26 mouse cellular contexts compared by ENCODE assay signal in genomic region chr15:82792566-82792965, GRCm38 (mm10). TPM values are rescaled to one million over a fixed set of nuclear protein-coding genes. Genes with fewer than 3 reads are reported as not detected.
DNase-seq lines count a peak whose midpoint lies in the region; ATAC-seq and TF ChIP-seq lines count a peak whose summit lies in the region.
"Had no signal": no experiment of that assay in that cellular context is flagged by ENCODE, and none has a peak within 500 bp of the region (broad histone marks: within the 10 kb centered on the region; RNA-seq: fewer than 3 reads in every experiment).

No protein-coding gene starts in this region.

- H3K4me2 ChIP-seq in kidney, embryonic 16.5 days (replicated peaks; ENCODE audit: low read depth, low read length): 0 out of 2 replicates have a peak overlapping the region, but pooled peaks have one; percentile 4
- H3K4me2 ChIP-seq in intestine, postnatal 0 days (replicated peaks; ENCODE audit: low read depth): peak overlapping the region; percentile 59
- H3K4me2 ChIP-seq in stomach, embryonic 16.5 days (ENCODE audit: low read depth, low read length): peak overlapping the region; percentile 30; the same call in 1 of the 2 replicates
- H3K4me2 ChIP-seq: embryonic facial prominence, embryonic 15.5 days; forebrain, embryonic 15.5 days; heart, embryonic 12.5 days; hindbrain, embryonic 12.5 days had no signal

- WGBS in kidney, embryonic 16.5 days: 85% methylated on average over 11 of the region's 11 CpGs
- WGBS in intestine, postnatal 0 days: 94% methylated on average over 11 of the region's 11 CpGs
- WGBS in stomach, embryonic 16.5 days: 93% methylated on average over 11 of the region's 11 CpGs

- no peaks in the 10 kb centered on the region for H3K27me3 ChIP-seq in kidney, embryonic 16.5 days (ENCODE audit: insufficient read depth, low read length)
- H3K27me3 ChIP-seq in intestine, postnatal 0 days (replicated peaks; ENCODE audit: control insufficient read depth, insufficient read depth, low read length): no peaks in the 10 kb centered on the region
- H3K27me3 ChIP-seq in stomach, embryonic 16.5 days (ENCODE audit: control insufficient read depth, insufficient read depth, low read length): no peaks in the 10 kb centered on the region
- H3K27me3 ChIP-seq: embryonic facial prominence, embryonic 15.5 days; forebrain, embryonic 15.5 days; hindbrain, embryonic 12.5 days had no signal

- H3K27ac ChIP-seq in kidney, embryonic 16.5 days (ENCODE audit: low read length): no peak overlapping the region
- no peak overlapping the region for H3K27ac ChIP-seq in intestine, postnatal 0 days (ENCODE audit: low read depth, low read length)
- peak overlapping the region; percentile 68; the same call in 1 of the 2 replicates for H3K27ac ChIP-seq in stomach, embryonic 16.5 days (ENCODE audit: low read length)
- H3K27ac ChIP-seq: embryonic facial prominence, embryonic 15.5 days; forebrain, embryonic 10.5 days; forebrain, embryonic 15.5 days; heart, adult 2 months; hindbrain, embryonic 12.5 days had no signal

- DNase-seq in heart, adult 11 months: peak; percentile 66
- DNase-seq in heart, postnatal 4 days: no peak
- no peak for DNase-seq in kidney, postnatal 36 days
- no peak for DNase-seq in lung, postnatal 25 days (ENCODE audit: low spot score)
- DNase-seq: adrenal gland, adult 8-10 months; adrenal gland, postnatal 36 days; B cell, adult 2 months; cerebellum, adult 2 months; cerebellum, postnatal 10 days; gastrocnemius, postnatal 10 days; heart, adult 2 months had no signal

- H3K4me1 ChIP-seq in kidney, embryonic 16.5 days (ENCODE audit: insufficient read depth, low read length): no peaks in the 10 kb centered on the region
- 0 out of 2 replicates have a peak, but pooled peaks cover 4% of the 10 kb centered on the region for H3K4me1 ChIP-seq in intestine, postnatal 0 days (replicated peaks; ENCODE audit: control insufficient read depth, insufficient read depth, low read length)
- no peaks in the 10 kb centered on the region for H3K4me1 ChIP-seq in stomach, embryonic 16.5 days (ENCODE audit: control insufficient read depth, insufficient read depth, low read length)
- H3K4me1 ChIP-seq: embryonic facial prominence, embryonic 15.5 days; forebrain, embryonic 10.5 days; forebrain, embryonic 15.5 days; heart, embryonic 12.5 days; hindbrain, embryonic 12.5 days had no signal

- H3K4me3 ChIP-seq in kidney, embryonic 16.5 days (ENCODE audit: low read length): no peak overlapping the region
- H3K4me3 ChIP-seq in intestine, postnatal 0 days (ENCODE audit: low read depth, low read length): peak overlapping the region; percentile 25; the same call in 1 of the 2 replicates
- H3K4me3 ChIP-seq in stomach, embryonic 16.5 days (replicated peaks; ENCODE audit: low read length): peak overlapping the region; percentile 24; the same call in 1 of the 2 replicates
- H3K4me3 ChIP-seq: embryonic facial prominence, embryonic 15.5 days; erythroblast, embryonic 14.5 days; forebrain, embryonic 10.5 days; forebrain, embryonic 15.5 days; heart, adult 2 months; heart, embryonic 12.5 days; hindbrain, embryonic 12.5 days had no signal

- no peak for TF ChIP-seq CTCF in intestine, postnatal 0 days (IDR thresholded peaks at IDR 0.05; ENCODE audit: low read depth)

- no peak overlapping the region for H3K9ac ChIP-seq in kidney, embryonic 16.5 days (replicated peaks; ENCODE audit: low read length)
- H3K9ac ChIP-seq in intestine, postnatal 0 days (ENCODE audit: low read depth, low read length): no peak overlapping the region
- no peak overlapping the region for H3K9ac ChIP-seq in stomach, embryonic 16.5 days (ENCODE audit: low read length)
- H3K9ac ChIP-seq: embryonic facial prominence, embryonic 15.5 days; forebrain, embryonic 15.5 days; heart, embryonic 12.5 days; hindbrain, embryonic 12.5 days had no signal

- no peaks in the 10 kb centered on the region for H3K9me3 ChIP-seq in kidney, embryonic 16.5 days (ENCODE audit: low read length)
- no peaks in the 10 kb centered on the region for H3K9me3 ChIP-seq in intestine, postnatal 0 days (ENCODE audit: control insufficient read depth)
- no peaks in the 10 kb centered on the region for H3K9me3 ChIP-seq in stomach, embryonic 16.5 days (replicated peaks; ENCODE audit: control insufficient read depth, low read length)
- H3K9me3 ChIP-seq: embryonic facial prominence, embryonic 15.5 days; forebrain, embryonic 10.5 days; forebrain, embryonic 15.5 days; G1E; heart, embryonic 12.5 days; hindbrain, embryonic 12.5 days had no signal

- no peak for ATAC-seq in kidney, embryonic 16.5 days (ENCODE audit: low FRiP score, low TSS enrichment)
- ATAC-seq in intestine, postnatal 0 days: no peak
- ATAC-seq in stomach, embryonic 16.5 days (ENCODE audit: insufficient read depth, low FRiP score): no peak
- ATAC-seq: CD4-positive, CD25-positive, alpha-beta regulatory T cell, adult 4 months; forebrain, embryonic 15.5 days had no signal

- H3K36me3 ChIP-seq in kidney, embryonic 16.5 days (ENCODE audit: insufficient read depth, low read length): no peaks in the 10 kb centered on the region
- no peaks in the 10 kb centered on the region; the same call in 1 of the 2 replicates for H3K36me3 ChIP-seq in intestine, postnatal 0 days (ENCODE audit: control insufficient read depth, insufficient read depth)
- H3K36me3 ChIP-seq in stomach, embryonic 16.5 days (ENCODE audit: control insufficient read depth, insufficient read depth, low read length): no peaks in the 10 kb centered on the region
- H3K36me3 ChIP-seq: embryonic facial prominence, embryonic 15.5 days; forebrain, embryonic 10.5 days; forebrain, embryonic 15.5 days; G1E; heart, embryonic 12.5 days; hindbrain, embryonic 12.5 days had no signal

RNA-seq across cellular contexts. Expression of gene Cyp2d26, which starts 1.5 kb away (rescaled TPM):
- not detected for total RNA-seq in heart, postnatal 4 days (2021)
- polyA plus RNA-seq in kidney, embryonic 16.5 days (2015; fragmentation: Nextera tagmentation; extraction: Ambion mirVana): 49.7 and 58.2 TPM in 2 replicates
- 79.7 and 87.1 TPM in 2 replicates for polyA plus RNA-seq in intestine, postnatal 0 days (2015; fragmentation: Nextera tagmentation; extraction: Ambion mirVana)
- polyA plus RNA-seq in stomach, embryonic 16.5 days (2015; fragmentation: Nextera tagmentation; extraction: Ambion mirVana): 24.4 and 34.2 TPM in 2 replicates
- total RNA-seq: heart, adult 2 months; heart, postnatal 25 days had no signal
- polyA plus RNA-seq: embryonic facial prominence, embryonic 11.5 days; embryonic facial prominence, embryonic 15.5 days; erythroblast, embryonic 14.5 days; forebrain, embryonic 10.5 days; forebrain, embryonic 15.5 days; G1E; heart, adult 2 months; heart, embryonic 12.5 days; hindbrain, embryonic 12.5 days had no signal

RNA-seq across cellular contexts. Expression of gene Cyp2d40, which starts 28.6 kb away (rescaled TPM):
- total RNA-seq in heart, postnatal 4 days (2021): not detected
- not detected in 2 replicates for polyA plus RNA-seq in kidney, embryonic 16.5 days (2015; fragmentation: Nextera tagmentation; extraction: Ambion mirVana)
- not detected in 2 replicates for polyA plus RNA-seq in intestine, postnatal 0 days (2015; fragmentation: Nextera tagmentation; extraction: Ambion mirVana)
- polyA plus RNA-seq in stomach, embryonic 16.5 days (2015; fragmentation: Nextera tagmentation; extraction: Ambion mirVana): not detected in 2 replicates
- total RNA-seq: adrenal gland, adult 8-10 months; adrenal gland, postnatal 36 days; G1E; gastrocnemius, postnatal 10 days; gastrocnemius, postnatal 4 days; heart, adult 2 months; heart, postnatal 25 days had no signal
- polyA plus RNA-seq: CD4-positive, CD25-positive, alpha-beta regulatory T cell, adult 4 months; cerebellum, adult 2 months; embryonic facial prominence, embryonic 11.5 days; embryonic facial prominence, embryonic 15.5 days; erythroblast, embryonic 14.5 days; forebrain, embryonic 10.5 days; forebrain, embryonic 15.5 days; G1E; heart, adult 2 months; heart, embryonic 12.5 days; heart, embryonic 16.5 days; hindbrain, embryonic 12.5 days had no signal

Comparison
In these comparisons a context has a peak if more than half of its experiments do, and no peak if none do; other contexts are left out.
1. H3K4me2 ChIP-seq: peak in every context shown above with its lines; median percentile 59 in intestine, postnatal 0 days; 30 in stomach, embryonic 16.5 days; 4 in kidney, embryonic 16.5 days.